Mouse (Mus musculus): ENCODE measurements around the gene Myh15. TPM values are rescaled to one million over a fixed set of nuclear protein-coding genes. Genes with fewer than 3 reads are reported as not detected.
A peak's percentile ranks its signal among the peaks of the same experiment; 100 is the strongest.
"Not testable (repeated sequence)": the region's sequence is repeated elsewhere in the genome, so short reads cannot be mapped to it uniquely, and the experiment has no call there.

The Myh15 gene
- polyA plus RNA-seq, 1 experiment from 2014 or later: not detected

GRCm38 (mm10) chr16:49167325-49167724, 110.0 kb downstream of the Myh15 start:
- Histone ChIP-seq H3K4me1 (no peaks in the 10 kb centered on the region), H3K36me3 (replicated peaks) (no peaks in the 10 kb centered on the region), H3K9me3 (no peaks in the 10 kb centered on the region), H3K27me3 (ENCODE audit: poor library complexity, severe bottlenecking) (no peaks in the 10 kb centered on the region), H3K27ac (no peak overlapping the region), H3K4me3 (no peak overlapping the region)
- DNase-seq (ENCODE audit: extremely low spot score, low spot score): no peak
- WGBS: 96% methylated on average over 12 of the region's 12 CpGs

- 96% methylated on average over 1 of the region's 1 CpGs for WGBS
- Histone ChIP-seq H3K27me3 (ENCODE audit: poor library complexity, severe bottlenecking) (no peaks in the 10 kb centered on the region), H3K36me3 (replicated peaks) (no peaks in the 10 kb centered on the region), H3K4me3 (no peak overlapping the region), H3K27ac (no peak overlapping the region), H3K9me3 (no peaks in the 10 kb centered on the region), H3K4me1 (peaks cover 16% of the 10 kb centered on the region)
- no peak for DNase-seq (ENCODE audit: extremely low spot score, low spot score)
Observed at GRCm38 (mm10) chr16:49175077-49175476, 117.8 kb downstream of the Myh15 start.

- Histone ChIP-seq H3K27ac (peak overlapping the region; percentile 69), H3K4me3 (no peak overlapping the region), H3K4me1 (peaks cover 16% of the 10 kb centered on the region), H3K9me3 (peaks cover 3% of the 10 kb centered on the region; the same call in 1 of the 2 replicates), H3K36me3 (replicated peaks) (no peaks in the 10 kb centered on the region), H3K27me3 (ENCODE audit: poor library complexity, severe bottlenecking) (no peaks in the 10 kb centered on the region)
- WGBS: 78% methylated on average over 8 of the region's 8 CpGs
- no peak for DNase-seq (ENCODE audit: extremely low spot score, low spot score)
Observed at GRCm38 (mm10) chr16:49175729-49176395, 118.6 kb downstream of the Myh15 start.

GRCm38 (mm10) chr16:49193521-49193920, 136.2 kb downstream of the Myh15 start:
- H3K9me3 ChIP-seq: no peaks in the 10 kb centered on the region
- no peak overlapping the region for H3K27ac ChIP-seq
- WGBS: 24% methylated on average over 2 of the region's 2 CpGs
- H3K4me3 ChIP-seq: no peak overlapping the region
- H3K27me3 ChIP-seq (ENCODE audit: poor library complexity, severe bottlenecking): no peaks in the 10 kb centered on the region
- H3K36me3 ChIP-seq (replicated peaks): no peaks in the 10 kb centered on the region
- peaks cover 33% of the 10 kb centered on the region for H3K4me1 ChIP-seq
- no peak for DNase-seq (ENCODE audit: extremely low spot score, low spot score)

GRCm38 (mm10) chr16:49193986-49194385, 136.7 kb downstream of the Myh15 start:
- no peak overlapping the region for H3K27ac ChIP-seq
- no peaks in the 10 kb centered on the region for H3K36me3 ChIP-seq (replicated peaks)
- no peak for DNase-seq (ENCODE audit: extremely low spot score, low spot score)
- WGBS: 83% methylated on average over 2 of the region's 2 CpGs
- no peaks in the 10 kb centered on the region for H3K9me3 ChIP-seq
- peaks cover 33% of the 10 kb centered on the region for H3K4me1 ChIP-seq
- no peaks in the 10 kb centered on the region for H3K27me3 ChIP-seq (ENCODE audit: poor library complexity, severe bottlenecking)
- H3K4me3 ChIP-seq: no peak overlapping the region

- 54% methylated on average over 3 of the region's 3 CpGs for WGBS
- Histone ChIP-seq H3K9me3 (no peaks in the 10 kb centered on the region), H3K27me3 (ENCODE audit: poor library complexity, severe bottlenecking) (no peaks in the 10 kb centered on the region), H3K36me3 (replicated peaks) (no peaks in the 10 kb centered on the region), H3K4me1 (peaks cover 33% of the 10 kb centered on the region), H3K27ac (no peak overlapping the region), H3K4me3 (no peak overlapping the region)
- no peak for DNase-seq (ENCODE audit: extremely low spot score, low spot score)
Observed at GRCm38 (mm10) chr16:49196290-49196689, 139.0 kb downstream of the Myh15 start.

- WGBS: 70% methylated on average over 3 of the region's 3 CpGs
- Histone ChIP-seq H3K27ac (no peak overlapping the region), H3K27me3 (ENCODE audit: poor library complexity, severe bottlenecking) (no peaks in the 10 kb centered on the region), H3K9me3 (no peaks in the 10 kb centered on the region), H3K4me1 (peaks cover 32% of the 10 kb centered on the region), H3K4me3 (no peak overlapping the region), H3K36me3 (replicated peaks) (no peaks in the 10 kb centered on the region)
- DNase-seq (ENCODE audit: extremely low spot score, low spot score): no peak
Observed at GRCm38 (mm10) chr16:49197951-49198350, 140.7 kb downstream of the Myh15 start.

- Histone ChIP-seq H3K27me3 (ENCODE audit: poor library complexity, severe bottlenecking) (no peaks in the 10 kb centered on the region), H3K27ac (no peak overlapping the region), H3K36me3 (replicated peaks) (no peaks in the 10 kb centered on the region), H3K4me1 (no peaks in the 10 kb centered on the region), H3K4me3 (no peak overlapping the region), H3K9me3 (0 out of 2 replicates have a peak, but pooled peaks cover 2% of the 10 kb centered on the region)
- DNase-seq (ENCODE audit: extremely low spot score, low spot score): no peak
- 81% methylated on average over 8 of the region's 8 CpGs for WGBS
Observed at GRCm38 (mm10) chr16:49223733-49224132, 166.4 kb downstream of the Myh15 start.

- not testable (repeated sequence) for DNase-seq (ENCODE audit: extremely low spot score, low spot score); H3K27ac ChIP-seq; H3K27me3 ChIP-seq (ENCODE audit: poor library complexity, severe bottlenecking); H3K36me3 ChIP-seq (replicated peaks); H3K9me3 ChIP-seq; H3K4me3 ChIP-seq; H3K4me1 ChIP-seq
- 87% methylated on average over 1 of the region's 1 CpGs for WGBS
Observed at GRCm38 (mm10) chr16:49243517-49243916, 186.2 kb downstream of the Myh15 start.

Other genes starting within 250 kb of the Myh15 start
- gene Retnlb, start 240.6 kb upstream of the Myh15 start, polyA plus RNA-seq (2016; fragmentation: Nextera tagmentation; extraction: Ambion mirVana): not detected in 2 replicates
- not detected in 2 replicates for gene Retnla, start 214.9 kb upstream of the Myh15 start, polyA plus RNA-seq (2016; fragmentation: Nextera tagmentation; extraction: Ambion mirVana)
- gene Retnlg, start 184.9 kb upstream of the Myh15 start, polyA plus RNA-seq (2016; fragmentation: Nextera tagmentation; extraction: Ambion mirVana): not detected in 2 replicates
- 36.0 and 40.0 TPM in 2 replicates for gene Dzip3, start 63.3 kb upstream of the Myh15 start, polyA plus RNA-seq (2016; fragmentation: Nextera tagmentation; extraction: Ambion mirVana)
- 49.4 and 50.7 TPM in 2 replicates for gene Cip2a, start 63.3 kb upstream of the Myh15 start, polyA plus RNA-seq (2016; fragmentation: Nextera tagmentation; extraction: Ambion mirVana)

Data from forebrain, embryonic 10.5 days (tissue).